In the genomic region with DNA sequence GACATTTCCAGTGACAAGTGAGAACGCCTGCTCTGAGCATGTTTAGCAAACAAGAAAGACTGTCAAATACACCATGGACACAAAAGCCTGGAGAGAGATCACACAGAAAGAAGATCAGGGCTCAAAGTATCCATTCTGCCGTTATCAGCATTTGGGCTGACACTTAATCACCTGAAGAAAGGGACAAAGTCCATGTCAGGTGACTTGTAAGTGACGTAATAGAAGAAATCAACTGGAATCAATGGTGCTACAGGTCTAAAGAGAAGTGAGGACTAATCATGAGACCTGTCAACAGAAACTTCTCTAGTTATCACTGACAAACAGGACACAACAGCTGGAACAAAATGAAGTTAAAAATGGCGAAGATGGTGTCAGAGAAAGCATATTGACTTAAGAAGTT, we compare ENCODE assay signal across 24 mouse cellular contexts. TPM values are rescaled to one million over a fixed set of nuclear protein-coding genes. Genes with fewer than 3 reads are reported as not detected.
DNase-seq lines count a peak whose midpoint lies in the region; ATAC-seq and TF ChIP-seq lines count a peak whose summit lies in the region.
"Had no signal": no experiment of that assay in that cellular context is flagged by ENCODE, and none has a peak within 500 bp of the region (broad histone marks: within the 10 kb centered on the region; RNA-seq: fewer than 3 reads in every experiment).

No protein-coding gene starts in this region.

- H3K27me3 ChIP-seq in liver, adult 2 months (ENCODE audit: control insufficient read depth, insufficient read depth, low read length) = no peaks in the 10 kb centered on the region
- H3K27me3 ChIP-seq in liver, postnatal 0 days (ENCODE audit: insufficient read depth, low read length) = no peaks in the 10 kb centered on the region
- no peaks in the 10 kb centered on the region for H3K27me3 ChIP-seq in intestine, postnatal 0 days (replicated peaks; ENCODE audit: control insufficient read depth, insufficient read depth, low read length)
- H3K27me3 ChIP-seq in forebrain, embryonic 10.5 days (ENCODE audit: poor library complexity, severe bottlenecking) = peaks cover 20% of the 10 kb centered on the region
- H3K27me3 ChIP-seq: CH12.LX; embryonic facial prominence, embryonic 12.5 days; forebrain, embryonic 12.5 days; Patski had no signal

- no peak overlapping the region for H3K4me2 ChIP-seq in liver, postnatal 0 days (ENCODE audit: low read depth, low read length)
- H3K4me2 ChIP-seq in intestine, postnatal 0 days (replicated peaks; ENCODE audit: low read depth) = no peak overlapping the region
- H3K4me2 ChIP-seq: embryonic facial prominence, embryonic 12.5 days; forebrain, embryonic 12.5 days had no signal

- no peak for TF ChIP-seq CTCF in liver, adult 2 months (IDR thresholded peaks at IDR 0.05; ENCODE audit: low read depth, low read length)
- no peak for TF ChIP-seq CTCF in liver, postnatal 0 days (IDR thresholded peaks at IDR 0.05; ENCODE audit: low read depth)
- TF ChIP-seq CTCF in intestine, postnatal 0 days (IDR thresholded peaks at IDR 0.05; ENCODE audit: low read depth) = no peak

- ATAC-seq in liver, postnatal 0 days = no peak
- ATAC-seq in intestine, postnatal 0 days = peak; percentile 91
- ATAC-seq: activated CD4-positive, CD25-positive, alpha-beta regulatory T cell, adult 4 months; CD4-positive, CD25-positive, alpha-beta regulatory T cell, adult 4 months; forebrain, embryonic 14.5 days; forebrain, embryonic 16.5 days; Patski had no signal

- no peaks in the 10 kb centered on the region; the same call in 1 of the 2 replicates for H3K4me1 ChIP-seq in liver, adult 2 months (ENCODE audit: control insufficient read depth, insufficient read depth, low read length)
- H3K4me1 ChIP-seq in liver, postnatal 0 days (ENCODE audit: insufficient read depth) = no peaks in the 10 kb centered on the region
- H3K4me1 ChIP-seq in intestine, postnatal 0 days (replicated peaks; ENCODE audit: control insufficient read depth, insufficient read depth, low read length) = no peaks in the 10 kb centered on the region
- H3K4me1 ChIP-seq in forebrain, embryonic 10.5 days = no peaks in the 10 kb centered on the region
- H3K4me1 ChIP-seq: embryonic facial prominence, embryonic 10.5 days; embryonic facial prominence, embryonic 12.5 days; forebrain, embryonic 12.5 days had no signal

- H3K36me3 ChIP-seq in liver, adult 2 months (ENCODE audit: control insufficient read depth, insufficient read depth, low read length) = peaks cover 21% of the 10 kb centered on the region
- H3K36me3 ChIP-seq in liver, postnatal 0 days (replicated peaks; ENCODE audit: insufficient read depth, low read length) = peaks cover 3% of the 10 kb centered on the region; the same call in 1 of the 2 replicates
- no peaks in the 10 kb centered on the region; the same call in 1 of the 2 replicates for H3K36me3 ChIP-seq in intestine, postnatal 0 days (ENCODE audit: control insufficient read depth, insufficient read depth)
- peaks cover 86% of the 10 kb centered on the region for H3K36me3 ChIP-seq in forebrain, embryonic 10.5 days (replicated peaks)
- H3K36me3 ChIP-seq: G1E had no signal

- peak; percentile 57 for DNase-seq in liver, adult 2 months (ENCODE audit: extremely low read depth, low read depth, low spot score)
- no peak for DNase-seq in liver, postnatal 0 days
- no peak for DNase-seq in gastrocnemius, adult 8-10 months (ENCODE audit: low spot score in 2 of 2)
- DNase-seq in forebrain, embryonic 10.5 days (ENCODE audit: extremely low spot score, low spot score) = no peak
- DNase-seq: adrenal gland, adult 8-10 months; adrenal gland, postnatal 14 days; adrenal gland, postnatal 36 days; B cell, adult 2 months; cerebellum, adult 11-12 months; cerebellum, adult 2 months; cerebellum, adult 9-10 months; cerebellum, postnatal 10 days; cerebellum, postnatal 25 days had no signal

- WGBS in liver, adult 2 months = 43% methylated on average over 4 of the region's 4 CpGs
- 68% methylated on average over 4 of the region's 4 CpGs for WGBS in liver, postnatal 0 days (ENCODE audit: insufficient replicate concordance)
- 47% methylated on average over 4 of the region's 4 CpGs for WGBS in intestine, postnatal 0 days
- 96% methylated on average over 4 of the region's 4 CpGs for WGBS in forebrain, embryonic 10.5 days

- TF ChIP-seq POLR2A in liver, adult 2 months (IDR thresholded peaks at IDR 0.05; ENCODE audit: extremely low read depth, insufficient read depth, low read length) = no peak

- H3K79me2 ChIP-seq in liver, adult 2 months (ENCODE audit: control insufficient read depth, insufficient read depth, low read length) = no peaks in the 10 kb centered on the region

- no peak overlapping the region for H3K9ac ChIP-seq in liver, adult 2 months (ENCODE audit: low read depth, low read length)
- no peak overlapping the region for H3K9ac ChIP-seq in liver, postnatal 0 days (replicated peaks)
- H3K9ac ChIP-seq in intestine, postnatal 0 days (ENCODE audit: low read depth, low read length) = no peak overlapping the region
- H3K9ac ChIP-seq: embryonic facial prominence, embryonic 12.5 days; forebrain, embryonic 12.5 days had no signal

- no peaks in the 10 kb centered on the region for H3K9me3 ChIP-seq in liver, postnatal 0 days (ENCODE audit: low read length)
- no peaks in the 10 kb centered on the region for H3K9me3 ChIP-seq in intestine, postnatal 0 days (ENCODE audit: control insufficient read depth)
- H3K9me3 ChIP-seq in forebrain, embryonic 10.5 days = no peaks in the 10 kb centered on the region
- H3K9me3 ChIP-seq: embryonic facial prominence, embryonic 10.5 days; embryonic facial prominence, embryonic 12.5 days; forebrain, embryonic 12.5 days; G1E had no signal

- H3K27ac ChIP-seq in liver, adult 2 months (replicated peaks; ENCODE audit: insufficient read depth, low read depth, low read length) = no peak overlapping the region
- no peak overlapping the region for H3K27ac ChIP-seq in liver, postnatal 0 days (ENCODE audit: low read depth)
- peak overlapping the region; percentile 5; the same call in 1 of the 2 replicates for H3K27ac ChIP-seq in intestine, postnatal 0 days (ENCODE audit: low read depth, low read length)
- H3K27ac ChIP-seq in forebrain, embryonic 10.5 days = no peak overlapping the region
- H3K27ac ChIP-seq: embryonic facial prominence, embryonic 10.5 days; embryonic facial prominence, embryonic 12.5 days; forebrain, embryonic 12.5 days had no signal

- H3K4me3 ChIP-seq in liver, adult 2 months (ENCODE audit: insufficient read depth, low read depth, low read length) = no peak overlapping the region
- no peak overlapping the region for H3K4me3 ChIP-seq in liver, postnatal 0 days (ENCODE audit: low read depth, low read length)
- no peak overlapping the region for H3K4me3 ChIP-seq in intestine, postnatal 0 days (ENCODE audit: low read depth, low read length)
- H3K4me3 ChIP-seq in forebrain, embryonic 10.5 days = no peak overlapping the region
- H3K4me3 ChIP-seq: embryonic facial prominence, embryonic 10.5 days; embryonic facial prominence, embryonic 12.5 days; forebrain, embryonic 12.5 days had no signal

- TF ChIP-seq EP300 in liver, postnatal 0 days (IDR thresholded peaks at IDR 0.05; ENCODE audit: low read depth) = no peak

RNA-seq across cellular contexts. Expression of gene L3mbtl3, which starts 55.1 kb away (rescaled TPM):
- 3.6 and 4.1 TPM in 2 replicates for total RNA-seq in liver, adult 2 months (2014; rRNA removed)
- polyA plus RNA-seq in liver, adult 2 months (2012; rRNA removed) = 1.2 and 1.7 TPM in 2 replicates
- polyA plus RNA-seq in liver, postnatal 0 days (2015; fragmentation: Nextera tagmentation; extraction: Ambion mirVana) = 2.0 and 2.3 TPM in 2 replicates
- polyA plus RNA-seq in intestine, postnatal 0 days (2015; fragmentation: Nextera tagmentation; extraction: Ambion mirVana) = 6.3 and 6.8 TPM in 2 replicates
- 1 to 10 TPM; 5.2 to 6.7 (median 6.0) TPM for total RNA-seq in gastrocnemius, adult 8-10 months (2022)
- 17.6 and 18.5 TPM in 2 replicates for polyA plus RNA-seq in forebrain, embryonic 10.5 days (2016; fragmentation: Nextera tagmentation; extraction: Ambion mirVana)
- polyA plus RNA-seq: G1E had no signal
